Mouse (Mus musculus): ENCODE data around the gene Sppl2b. TPM values are rescaled to one million over a fixed set of nuclear protein-coding genes. Genes with fewer than 3 reads are reported as not detected.

Gene Sppl2b
- total and polyA plus RNA-seq, 2 experiments from 2014 or later: 24.2 to 44.4 TPM

DNA sequence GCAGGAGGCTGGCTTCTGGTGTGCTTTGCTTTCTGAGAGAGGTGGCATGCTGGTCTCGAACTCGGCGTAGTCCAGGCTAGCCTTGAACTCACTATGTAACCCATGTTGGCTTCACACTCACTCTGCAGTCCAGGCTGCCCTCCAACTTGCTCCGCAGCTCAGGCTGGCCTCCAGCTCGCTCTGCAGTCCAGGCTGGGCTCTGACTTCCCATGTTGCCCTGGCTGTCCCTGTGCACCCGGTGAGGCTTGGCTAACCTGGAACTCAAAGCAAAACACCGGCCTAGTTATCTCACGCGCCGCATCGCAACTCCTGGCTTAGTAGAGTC, 636 bp downstream of the Sppl2b start:
- Histone ChIP-seq H3K4me1 (ENCODE audit: control insufficient read depth, insufficient read depth) (peaks cover 13% of the 10 kb centered on the region; the same call in 1 of the 2 replicates), H3K27me3 (ENCODE audit: control insufficient read depth, insufficient read depth, low read length) (no peaks in the 10 kb centered on the region), H3K4me3 (ENCODE audit: low read depth, low read length) (peak overlapping the region; percentile 72), H3K36me3 (replicated peaks; ENCODE audit: control insufficient read depth, insufficient read depth, low read length) (peaks cover 17% of the 10 kb centered on the region), H3K27ac (ENCODE audit: low read depth) (no peak overlapping the region), H3K9me3 (replicated peaks; ENCODE audit: control insufficient read depth, low read length) (no peaks in the 10 kb centered on the region), H3K9ac (replicated peaks; ENCODE audit: low read depth, low read length) (peak overlapping the region; percentile 68), H3K4me2 (ENCODE audit: low read depth, low read length) (peak overlapping the region; percentile 93)
- no peak for TF ChIP-seq EP300 (IDR thresholded peaks at IDR 0.05; ENCODE audit: low read depth)
- TF ChIP-seq CTCF (IDR thresholded peaks at IDR 0.05; ENCODE audit: low read depth): no peak
- ATAC-seq (ENCODE audit: insufficient read depth, low read depth): no peak
- 16% methylated on average over 11 of the region's 11 CpGs for WGBS
- DNase-seq (ENCODE audit: low spot score): no peak

DNA sequence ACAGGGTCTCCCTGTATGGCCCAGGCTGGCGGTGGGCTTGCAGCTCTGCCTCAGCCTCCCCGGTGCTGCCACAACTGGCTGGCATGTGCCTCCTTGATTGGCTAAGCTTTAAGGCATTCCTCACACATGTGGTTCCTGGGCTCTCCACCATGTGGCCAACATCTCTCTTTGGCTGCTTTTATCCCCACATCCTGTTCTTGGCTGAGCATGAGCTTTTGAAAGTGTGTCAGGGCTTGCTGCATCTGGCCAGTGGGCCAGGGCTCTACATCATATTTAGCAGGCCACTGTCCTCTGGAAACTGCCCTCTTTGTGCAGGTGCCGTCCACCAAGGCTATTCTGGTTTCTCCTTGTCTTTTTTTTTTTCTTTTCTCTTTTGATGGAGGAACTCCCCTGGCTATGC, 1.2 kb downstream of the Sppl2b start:
- H3K9me3 ChIP-seq (replicated peaks; ENCODE audit: control insufficient read depth, low read length): no peaks in the 10 kb centered on the region
- TF ChIP-seq EP300 (IDR thresholded peaks at IDR 0.05; ENCODE audit: low read depth) (no peak), CTCF (IDR thresholded peaks at IDR 0.05; ENCODE audit: low read depth) (0 out of 2 replicates have a peak, but pooled peaks have one; percentile 8)
- H3K4me2 ChIP-seq (ENCODE audit: low read depth, low read length): peak overlapping the region; percentile 93
- H3K9ac ChIP-seq (replicated peaks; ENCODE audit: low read depth, low read length): no peak overlapping the region
- DNase-seq (ENCODE audit: low spot score) (no peak), ATAC-seq (ENCODE audit: insufficient read depth, low read depth) (no peak)
- peaks cover 13% of the 10 kb centered on the region; the same call in 1 of the 2 replicates for H3K4me1 ChIP-seq (ENCODE audit: control insufficient read depth, insufficient read depth)
- 62% methylated on average over 3 of the region's 3 CpGs for WGBS
- H3K4me3 ChIP-seq (ENCODE audit: low read depth, low read length): no peak overlapping the region
- H3K27me3 ChIP-seq (ENCODE audit: control insufficient read depth, insufficient read depth, low read length): no peaks in the 10 kb centered on the region
- peaks cover 17% of the 10 kb centered on the region for H3K36me3 ChIP-seq (replicated peaks; ENCODE audit: control insufficient read depth, insufficient read depth, low read length)
- H3K27ac ChIP-seq (ENCODE audit: low read depth): no peak overlapping the region

DNA sequence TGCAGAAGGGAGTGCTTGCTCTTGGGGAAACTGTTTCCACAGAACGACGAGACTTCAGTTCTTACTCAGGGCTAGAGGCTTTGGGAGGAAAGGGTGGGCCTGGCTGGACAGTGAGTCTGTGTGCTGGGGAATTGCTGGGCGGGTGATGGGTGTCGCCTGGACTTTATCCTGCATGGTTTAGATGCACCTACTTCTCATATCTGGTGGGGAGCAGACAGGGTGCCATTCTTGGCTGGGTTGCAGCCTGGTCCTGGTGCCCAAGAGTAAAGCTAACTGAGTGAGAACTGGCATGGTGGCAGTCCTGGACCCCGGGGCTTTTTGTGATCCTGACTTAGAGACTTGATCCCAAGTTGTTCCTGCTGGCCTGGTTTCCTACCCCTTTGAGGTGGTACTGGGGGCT, 1.8 kb downstream of the Sppl2b start:
- Histone ChIP-seq H3K4me1 (ENCODE audit: control insufficient read depth, insufficient read depth) (peaks cover 13% of the 10 kb centered on the region; the same call in 1 of the 2 replicates), H3K27ac (ENCODE audit: low read depth) (no peak overlapping the region), H3K4me2 (ENCODE audit: low read depth, low read length) (no peak overlapping the region), H3K27me3 (ENCODE audit: control insufficient read depth, insufficient read depth, low read length) (no peaks in the 10 kb centered on the region), H3K36me3 (replicated peaks; ENCODE audit: control insufficient read depth, insufficient read depth, low read length) (peaks cover 14% of the 10 kb centered on the region), H3K9me3 (replicated peaks; ENCODE audit: control insufficient read depth, low read length) (no peaks in the 10 kb centered on the region), H3K9ac (replicated peaks; ENCODE audit: low read depth, low read length) (no peak overlapping the region), H3K4me3 (ENCODE audit: low read depth, low read length) (no peak overlapping the region)
- no peak for DNase-seq (ENCODE audit: low spot score)
- TF ChIP-seq EP300 (IDR thresholded peaks at IDR 0.05; ENCODE audit: low read depth): no peak
- no peak for TF ChIP-seq CTCF (IDR thresholded peaks at IDR 0.05; ENCODE audit: low read depth)
- 82% methylated on average over 5 of the region's 5 CpGs for WGBS
- no peak for ATAC-seq (ENCODE audit: insufficient read depth, low read depth)

DNA sequence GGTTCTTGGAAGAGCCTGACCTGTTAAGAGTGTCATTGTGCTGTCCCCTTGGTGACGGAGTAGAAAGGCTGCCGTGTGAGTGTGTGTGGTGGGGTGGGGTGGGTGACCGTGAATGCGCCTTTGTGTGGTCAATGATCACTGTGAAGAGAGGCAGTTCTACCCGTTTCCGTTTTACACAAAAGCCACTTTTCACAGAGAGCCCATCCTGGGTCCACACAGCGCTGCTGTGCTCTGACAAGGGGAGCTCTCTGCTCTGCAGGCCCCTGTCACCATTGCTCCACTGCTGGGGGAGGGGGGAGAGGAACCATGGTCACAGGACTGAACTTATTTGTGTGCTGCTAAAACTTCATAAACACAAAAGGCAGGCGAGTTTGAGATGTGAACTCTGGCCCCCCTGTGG, 2.3 kb downstream of the Sppl2b start:
- Histone ChIP-seq H3K4me1 (ENCODE audit: control insufficient read depth, insufficient read depth) (peaks cover 13% of the 10 kb centered on the region; the same call in 1 of the 2 replicates), H3K36me3 (replicated peaks; ENCODE audit: control insufficient read depth, insufficient read depth, low read length) (peaks cover 14% of the 10 kb centered on the region), H3K9ac (replicated peaks; ENCODE audit: low read depth, low read length) (no peak overlapping the region), H3K4me3 (ENCODE audit: low read depth, low read length) (no peak overlapping the region), H3K9me3 (replicated peaks; ENCODE audit: control insufficient read depth, low read length) (no peaks in the 10 kb centered on the region), H3K4me2 (ENCODE audit: low read depth, low read length) (no peak overlapping the region), H3K27me3 (ENCODE audit: control insufficient read depth, insufficient read depth, low read length) (no peaks in the 10 kb centered on the region), H3K27ac (ENCODE audit: low read depth) (no peak overlapping the region)
- no peak for ATAC-seq (ENCODE audit: insufficient read depth, low read depth)
- WGBS: 68% methylated on average over 8 of the region's 8 CpGs
- DNase-seq (ENCODE audit: low spot score): no peak
- TF ChIP-seq EP300 (IDR thresholded peaks at IDR 0.05; ENCODE audit: low read depth) (no peak), CTCF (IDR thresholded peaks at IDR 0.05; ENCODE audit: low read depth) (no peak)

DNA sequence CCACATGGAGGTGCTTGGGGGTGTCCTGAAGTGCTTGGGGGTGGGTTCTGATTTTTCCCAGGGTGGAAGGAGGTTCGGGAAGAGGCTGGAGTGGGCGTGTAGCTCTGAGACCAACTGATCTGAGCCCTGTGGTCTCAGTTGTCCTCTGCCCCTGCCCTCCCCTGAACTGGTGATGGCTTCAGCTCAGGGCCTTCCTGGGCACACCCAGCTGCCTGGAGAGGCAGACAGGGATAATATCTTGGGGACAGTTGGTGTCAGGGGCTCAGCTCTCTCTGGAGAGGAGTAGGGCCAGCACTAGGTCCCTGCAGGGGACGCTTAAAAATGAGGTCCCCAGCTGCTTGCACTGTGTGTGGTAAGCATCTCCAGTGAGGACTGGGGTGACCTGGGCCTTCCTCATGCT, 2.8 kb downstream of the Sppl2b start:
- no peak for ATAC-seq (ENCODE audit: insufficient read depth, low read depth)
- no peak for DNase-seq (ENCODE audit: low spot score)
- Histone ChIP-seq H3K27me3 (ENCODE audit: control insufficient read depth, insufficient read depth, low read length) (no peaks in the 10 kb centered on the region), H3K4me3 (ENCODE audit: low read depth, low read length) (no peak overlapping the region), H3K4me2 (ENCODE audit: low read depth, low read length) (no peak overlapping the region), H3K4me1 (ENCODE audit: control insufficient read depth, insufficient read depth) (peaks cover 13% of the 10 kb centered on the region; the same call in 1 of the 2 replicates), H3K27ac (ENCODE audit: low read depth) (no peak overlapping the region), H3K9me3 (replicated peaks; ENCODE audit: control insufficient read depth, low read length) (no peaks in the 10 kb centered on the region), H3K9ac (replicated peaks; ENCODE audit: low read depth, low read length) (no peak overlapping the region), H3K36me3 (replicated peaks; ENCODE audit: control insufficient read depth, insufficient read depth, low read length) (peaks cover 16% of the 10 kb centered on the region; the same call in 1 of the 2 replicates)
- WGBS: 63% methylated on average over 3 of the region's 3 CpGs
- TF ChIP-seq CTCF (IDR thresholded peaks at IDR 0.05; ENCODE audit: low read depth) (no peak), EP300 (IDR thresholded peaks at IDR 0.05; ENCODE audit: low read depth) (no peak)

DNA sequence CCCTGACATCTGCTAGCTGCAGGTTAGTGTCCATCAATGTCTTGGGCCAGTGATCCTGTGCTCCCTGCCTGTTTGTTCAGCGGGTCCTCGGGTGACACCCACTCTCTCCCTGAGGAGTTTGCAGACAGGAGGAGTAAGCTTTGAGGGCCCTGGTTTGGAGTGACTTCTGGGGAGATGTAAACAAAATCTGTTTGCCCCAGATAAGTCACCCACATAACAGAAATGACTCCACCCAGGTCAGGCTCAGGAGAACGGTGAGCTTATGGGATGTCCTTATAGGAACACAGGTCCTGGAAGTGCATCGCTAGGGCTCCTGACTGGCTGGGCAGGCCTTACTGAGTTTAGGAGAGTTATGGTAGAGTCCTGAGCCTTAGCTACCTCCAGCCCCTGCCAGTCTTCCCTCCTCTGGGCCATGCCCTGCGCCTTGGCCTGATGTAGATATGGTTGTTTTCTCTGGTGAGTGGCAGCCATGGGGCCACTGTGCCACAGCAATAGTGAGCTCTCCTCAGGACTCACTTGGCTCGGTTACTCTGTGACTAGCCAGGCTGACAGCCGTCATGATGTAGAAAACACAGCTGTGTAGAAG, 3.4 kb downstream of the Sppl2b start:
- WGBS: 72% methylated on average over 7 of the region's 7 CpGs
- Histone ChIP-seq H3K36me3 (replicated peaks; ENCODE audit: control insufficient read depth, insufficient read depth, low read length) (peaks cover 15% of the 10 kb centered on the region; the same call in 1 of the 2 replicates), H3K27me3 (ENCODE audit: control insufficient read depth, insufficient read depth, low read length) (no peaks in the 10 kb centered on the region), H3K27ac (ENCODE audit: low read depth) (no peak overlapping the region), H3K9me3 (replicated peaks; ENCODE audit: control insufficient read depth, low read length) (no peaks in the 10 kb centered on the region), H3K4me1 (ENCODE audit: control insufficient read depth, insufficient read depth) (peaks cover 13% of the 10 kb centered on the region; the same call in 1 of the 2 replicates), H3K9ac (replicated peaks; ENCODE audit: low read depth, low read length) (no peak overlapping the region), H3K4me3 (ENCODE audit: low read depth, low read length) (no peak overlapping the region), H3K4me2 (ENCODE audit: low read depth, low read length) (no peak overlapping the region)
- ATAC-seq (ENCODE audit: insufficient read depth, low read depth): no peak
- no peak for TF ChIP-seq EP300 (IDR thresholded peaks at IDR 0.05; ENCODE audit: low read depth)
- no peak for TF ChIP-seq CTCF (IDR thresholded peaks at IDR 0.05; ENCODE audit: low read depth)
- DNase-seq (ENCODE audit: low spot score): no peak

All from heart, postnatal 0 days (tissue).